Comparison of ENCODE assay signal across 22 mouse cellular contexts in the genomic region with DNA sequence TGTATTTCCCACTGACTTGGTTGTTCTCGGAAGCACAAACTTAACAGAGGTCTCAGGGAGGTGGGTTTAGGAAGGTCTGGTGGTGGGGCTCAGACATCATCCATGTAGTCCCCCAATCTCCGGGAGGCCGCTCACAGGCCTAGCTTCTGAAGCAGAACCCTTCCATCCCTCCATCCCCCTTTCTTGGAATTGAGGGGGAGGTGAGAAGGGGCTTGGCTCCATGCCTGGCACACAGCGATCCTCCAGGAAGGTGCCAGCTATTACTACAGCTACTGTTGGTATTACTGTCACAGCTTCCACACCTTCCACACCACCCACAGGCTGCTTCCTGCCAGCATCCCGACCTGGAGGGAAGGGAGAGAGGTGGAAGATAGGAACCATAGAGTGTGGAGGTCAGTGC. TPM values are rescaled to one million over a fixed set of nuclear protein-coding genes. Genes with fewer than 3 reads are reported as not detected.
DNase-seq lines count a peak whose midpoint lies in the region; ATAC-seq lines count a peak whose summit lies in the region.
"Had no signal": no experiment of that assay in that cellular context is flagged by ENCODE, and none has a peak within 500 bp of the region (broad histone marks: within the 10 kb centered on the region; RNA-seq: fewer than 3 reads in every experiment).

No protein-coding gene starts in this region.

- no peaks in the 10 kb centered on the region for H3K36me3 ChIP-seq in forebrain, embryonic 15.5 days
- H3K36me3 ChIP-seq in forebrain, embryonic 10.5 days (replicated peaks): no peaks in the 10 kb centered on the region
- no peaks in the 10 kb centered on the region for H3K36me3 ChIP-seq in midbrain, embryonic 12.5 days
- H3K36me3 ChIP-seq in midbrain, embryonic 16.5 days (ENCODE audit: control insufficient read depth, insufficient read depth, low read length): no peaks in the 10 kb centered on the region
- H3K36me3 ChIP-seq in hindbrain, embryonic 11.5 days (ENCODE audit: control insufficient read depth, insufficient read depth, low read length): no peaks in the 10 kb centered on the region
- H3K36me3 ChIP-seq: limb, embryonic 13.5 days; liver, embryonic 15.5 days; midbrain, embryonic 15.5 days had no signal

- peaks cover 9% of the 10 kb centered on the region; the same call in 1 of the 2 replicates for H3K4me1 ChIP-seq in forebrain, embryonic 15.5 days
- H3K4me1 ChIP-seq in forebrain, embryonic 10.5 days: no peaks in the 10 kb centered on the region
- no peaks in the 10 kb centered on the region for H3K4me1 ChIP-seq in midbrain, embryonic 12.5 days
- no peaks in the 10 kb centered on the region for H3K4me1 ChIP-seq in midbrain, embryonic 16.5 days (ENCODE audit: control insufficient read depth, insufficient read depth, low read length)
- no peaks in the 10 kb centered on the region for H3K4me1 ChIP-seq in hindbrain, embryonic 11.5 days (replicated peaks; ENCODE audit: control insufficient read depth, insufficient read depth, low read length)
- H3K4me1 ChIP-seq: limb, embryonic 13.5 days; liver, embryonic 15.5 days; midbrain, embryonic 15.5 days had no signal

- ATAC-seq in forebrain, embryonic 15.5 days (replicated peaks): peak; percentile 52
- ATAC-seq in midbrain, embryonic 12.5 days (ENCODE audit: low FRiP score, low read depth): 0 out of 2 replicates have a peak, but pooled peaks have one; percentile 12
- no peak for ATAC-seq in midbrain, embryonic 16.5 days
- ATAC-seq in hindbrain, embryonic 11.5 days (ENCODE audit: low FRiP score): no peak
- ATAC-seq: hindbrain, postnatal 0 days; intestine, postnatal 0 days; lung, postnatal 0 days; midbrain, embryonic 15.5 days had no signal

- intact Hi-C loops in left cerebral cortex, postnatal 14 days (cut with DNase I): no loop called here

- H3K4me3 ChIP-seq in forebrain, embryonic 15.5 days: no peak overlapping the region
- no peak overlapping the region for H3K4me3 ChIP-seq in forebrain, embryonic 10.5 days
- no peak overlapping the region for H3K4me3 ChIP-seq in midbrain, embryonic 12.5 days
- H3K4me3 ChIP-seq in midbrain, embryonic 16.5 days (ENCODE audit: low read depth, low read length): no peak overlapping the region
- no peak overlapping the region for H3K4me3 ChIP-seq in hindbrain, embryonic 11.5 days (ENCODE audit: low read depth, low read length)
- H3K4me3 ChIP-seq: limb, embryonic 13.5 days; liver, embryonic 15.5 days; midbrain, embryonic 15.5 days had no signal

- H3K4me2 ChIP-seq in forebrain, embryonic 15.5 days (replicated peaks): no peak overlapping the region
- H3K4me2 ChIP-seq in midbrain, embryonic 12.5 days (replicated peaks): no peak overlapping the region
- no peak overlapping the region for H3K4me2 ChIP-seq in midbrain, embryonic 16.5 days (ENCODE audit: low read length)
- no peak overlapping the region for H3K4me2 ChIP-seq in hindbrain, embryonic 11.5 days (replicated peaks; ENCODE audit: low read depth, low read length)
- H3K4me2 ChIP-seq: limb, embryonic 13.5 days; liver, embryonic 15.5 days; midbrain, embryonic 15.5 days had no signal

- H3K9me3 ChIP-seq in forebrain, embryonic 15.5 days: no peaks in the 10 kb centered on the region
- H3K9me3 ChIP-seq in forebrain, embryonic 10.5 days: peaks cover 4% of the 10 kb centered on the region; the same call in 1 of the 2 replicates
- no peaks in the 10 kb centered on the region for H3K9me3 ChIP-seq in midbrain, embryonic 12.5 days
- H3K9me3 ChIP-seq in midbrain, embryonic 16.5 days (replicated peaks; ENCODE audit: control insufficient read depth, low read length, poor library complexity, severe bottlenecking): no peaks in the 10 kb centered on the region
- no peaks in the 10 kb centered on the region for H3K9me3 ChIP-seq in hindbrain, embryonic 11.5 days (ENCODE audit: control insufficient read depth, low read length)
- H3K9me3 ChIP-seq: limb, embryonic 13.5 days; liver, embryonic 15.5 days; midbrain, embryonic 15.5 days had no signal

- no peak for DNase-seq in forebrain, embryonic 10.5 days (ENCODE audit: extremely low spot score, low spot score)
- DNase-seq in left cerebral cortex, postnatal 14 days (ENCODE audit: low spot score in 2 of 2): peak; percentile 67 to 74
- peak; percentile 52 to 69 for DNase-seq in right cerebral cortex, postnatal 36 days (ENCODE audit: low spot score in 2 of 2)
- DNase-seq in lung, adult 18-20 months: no peak
- no peak for DNase-seq in hindbrain, embryonic 11.5 days (ENCODE audit: low spot score)
- DNase-seq: adrenal gland, postnatal 36 days; cerebellum, adult 9-10 months; embryo, embryonic 11 days; gastrocnemius, postnatal 10 days; layer of hippocampus, postnatal 36 days; spleen, adult 18-20 months; thymus, adult 18-20 months had no signal

- no peak overlapping the region for H3K27ac ChIP-seq in forebrain, embryonic 15.5 days (replicated peaks)
- H3K27ac ChIP-seq in forebrain, embryonic 10.5 days: no peak overlapping the region
- H3K27ac ChIP-seq in midbrain, embryonic 12.5 days (replicated peaks): no peak overlapping the region
- no peak overlapping the region for H3K27ac ChIP-seq in midbrain, embryonic 16.5 days (ENCODE audit: low read length)
- H3K27ac ChIP-seq in hindbrain, embryonic 11.5 days (ENCODE audit: low read depth, low read length): no peak overlapping the region
- H3K27ac ChIP-seq: hindbrain, postnatal 0 days; kidney, postnatal 0 days; limb, embryonic 13.5 days; liver, embryonic 15.5 days; midbrain, embryonic 15.5 days had no signal

- H3K27me3 ChIP-seq in forebrain, embryonic 15.5 days: no peaks in the 10 kb centered on the region
- H3K27me3 ChIP-seq in forebrain, embryonic 10.5 days (ENCODE audit: poor library complexity, severe bottlenecking): no peaks in the 10 kb centered on the region
- H3K27me3 ChIP-seq in midbrain, embryonic 12.5 days: no peaks in the 10 kb centered on the region
- H3K27me3 ChIP-seq in midbrain, embryonic 16.5 days (ENCODE audit: control insufficient read depth, insufficient read depth, low read depth, low read length): no peaks in the 10 kb centered on the region
- no peaks in the 10 kb centered on the region for H3K27me3 ChIP-seq in hindbrain, embryonic 11.5 days (ENCODE audit: control insufficient read depth, insufficient read depth, low read length)
- H3K27me3 ChIP-seq: limb, embryonic 13.5 days; liver, embryonic 15.5 days; midbrain, embryonic 15.5 days had no signal

- no peak overlapping the region for H3K9ac ChIP-seq in forebrain, embryonic 15.5 days (replicated peaks)
- H3K9ac ChIP-seq in midbrain, embryonic 12.5 days (replicated peaks): no peak overlapping the region
- no peak overlapping the region for H3K9ac ChIP-seq in midbrain, embryonic 16.5 days (ENCODE audit: low read depth, low read length)
- H3K9ac ChIP-seq in hindbrain, embryonic 11.5 days (ENCODE audit: low read depth, low read length): no peak overlapping the region
- H3K9ac ChIP-seq: limb, embryonic 13.5 days; liver, embryonic 15.5 days; midbrain, embryonic 15.5 days had no signal

- 59% methylated on average over 5 of the region's 5 CpGs for WGBS in forebrain, embryonic 15.5 days
- 90% methylated on average over 5 of the region's 5 CpGs for WGBS in forebrain, embryonic 10.5 days
- 90% methylated on average over 5 of the region's 5 CpGs for WGBS in midbrain, embryonic 12.5 days
- WGBS in midbrain, embryonic 16.5 days: 77% methylated on average over 5 of the region's 5 CpGs
- 91% methylated on average over 5 of the region's 5 CpGs for WGBS in hindbrain, embryonic 11.5 days

RNA-seq across cellular contexts. Expression of a gene that starts 26.3 kb away (rescaled TPM):
- 136 and 150 TPM in 2 replicates for polyA plus RNA-seq in forebrain, embryonic 15.5 days (2015; fragmentation: Nextera tagmentation; extraction: Ambion mirVana)
- polyA plus RNA-seq in forebrain, embryonic 10.5 days (2016; fragmentation: Nextera tagmentation; extraction: Ambion mirVana): 2.1 and 3.0 TPM in 2 replicates
- 11.7 and 11.9 TPM in 2 replicates for polyA plus RNA-seq in midbrain, embryonic 12.5 days (2016; fragmentation: Nextera tagmentation; extraction: Ambion mirVana)
- 3.6 and 4.4 TPM in 2 replicates for polyA plus RNA-seq in midbrain, embryonic 16.5 days (2015; fragmentation: Nextera tagmentation; extraction: Ambion mirVana)
- total RNA-seq in left cerebral cortex, postnatal 14 days (2021): 100 to 1,000 TPM; 397 to 428 TPM
- 9.4 and 20.0 TPM in 2 replicates for polyA plus RNA-seq in hindbrain, embryonic 11.5 days (2014; fragmentation: Nextera tagmentation; extraction: Ambion mirVana)

Comparison
In these comparisons a context has a peak if more than half of its experiments do, and no peak if none do; other contexts are left out.
1. ATAC-seq: peak in forebrain, embryonic 15.5 days (single experiment) and midbrain, embryonic 12.5 days (single experiment); none in midbrain, embryonic 16.5 days (single experiment) and hindbrain, embryonic 11.5 days (single experiment).
2. DNase-seq: peak in left cerebral cortex, postnatal 14 days (2 of 2) and right cerebral cortex, postnatal 36 days (2 of 2); none in forebrain, embryonic 10.5 days (single experiment), lung, adult 18-20 months (0 of 2) and hindbrain, embryonic 11.5 days (single experiment).